Mouse (Mus musculus) E14TG2a.4 (cell line): ENCODE results near the gene Ppp1r1c.

ENCODE experiments used
- H3K27me3 ChIP-seq: 2 replicates; pipeline ENCODE4 v1.6.1; 2014; ENCODE audit warnings: low read length, control low read depth; ENCODE audit not compliant: insufficient read depth
- H3K36me3 ChIP-seq: 2 replicates; pipeline ENCODE4 v1.6.1; 2014; ENCODE audit warnings: low read length, control low read depth; ENCODE audit not compliant: insufficient read depth
- H3K4me1 ChIP-seq: replicated peaks from 2 replicates; pipeline ENCODE4 v1.6.1; 2014; ENCODE audit warnings: low read depth, low read length, control low read depth
- H3K4me3 ChIP-seq: replicated peaks from 2 replicates; pipeline ENCODE4 v1.5.1; 2014; ENCODE audit warnings: mild to moderate bottlenecking, low read length
- H3K9me3 ChIP-seq: 2 replicates; pipeline ENCODE4 v1.6.1; 2014; ENCODE audit warnings: low read length, control low read depth
- CTCF ChIP-seq: conservative IDR thresholded peaks from 2 replicates; pipeline ENCODE4 v1.5.1; 2014; ENCODE audit warnings: low read length
- NANOG ChIP-seq: IDR thresholded peaks from 2 replicates; pipeline ENCODE4 v1.6.1; 2014; ENCODE audit warnings: borderline replicate concordance, low read length, mixed read lengths
- POU5F1 ChIP-seq: IDR thresholded peaks from 2 replicates; pipeline ENCODE4 v1.6.1; 2014; ENCODE audit warnings: low read length, borderline replicate concordance

Ppp1r1c gene

DNA sequence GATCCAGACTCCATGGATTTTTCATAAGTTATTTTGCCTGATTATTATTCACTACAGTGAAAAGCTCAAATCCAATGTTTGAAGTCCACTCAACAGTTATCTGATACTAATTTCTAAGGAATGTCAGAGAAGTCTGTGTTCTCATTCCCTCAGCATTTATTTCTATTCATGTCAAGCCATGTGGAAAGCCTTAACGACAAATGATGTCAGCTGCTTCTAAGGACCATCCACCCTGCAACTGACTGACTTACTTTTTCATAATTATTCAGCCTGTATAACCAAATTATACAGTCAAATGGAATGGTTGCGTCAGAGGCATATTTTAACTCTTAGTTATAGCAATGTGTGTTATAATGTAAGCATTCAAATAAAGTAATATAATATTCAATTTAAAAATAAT is 8.3 kb downstream of the Ppp1r1c start:
- Histone ChIP-seq H3K27me3 (no peaks in the 10 kb centered on the region), H3K4me1 (no peaks in the 10 kb centered on the region), H3K4me3 (no peak overlapping the region), H3K9me3 (no peaks in the 10 kb centered on the region), H3K36me3 (no peaks in the 10 kb centered on the region)
- TF ChIP-seq CTCF (no peak), NANOG (no peak), POU5F1 (no peak)

DNA sequence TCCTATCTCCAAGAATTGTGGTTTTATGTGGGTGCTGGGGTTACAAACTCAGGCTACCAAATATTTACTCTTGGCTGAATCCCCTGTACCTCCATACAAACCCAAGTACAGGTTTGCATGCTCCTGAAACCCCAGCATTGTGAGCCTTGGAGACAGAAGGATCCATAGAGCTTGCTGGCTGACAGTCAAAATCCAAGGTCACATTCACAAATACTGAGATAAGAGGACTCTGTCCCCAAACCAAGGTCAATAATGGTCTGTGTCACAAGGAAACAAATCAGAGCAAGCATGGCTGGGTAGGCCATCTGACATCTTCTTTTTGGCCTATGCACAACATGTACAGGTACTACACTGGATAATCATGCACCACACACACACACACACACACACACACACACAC is 10.3 kb downstream of the Ppp1r1c start:
- Histone ChIP-seq H3K4me3 (no peak overlapping the region), H3K4me1 (no peaks in the 10 kb centered on the region), H3K27me3 (no peaks in the 10 kb centered on the region), H3K36me3 (no peaks in the 10 kb centered on the region), H3K9me3 (no peaks in the 10 kb centered on the region)
- no peak for TF ChIP-seq NANOG
- no peak for TF ChIP-seq CTCF
- TF ChIP-seq POU5F1: no peak

DNA sequence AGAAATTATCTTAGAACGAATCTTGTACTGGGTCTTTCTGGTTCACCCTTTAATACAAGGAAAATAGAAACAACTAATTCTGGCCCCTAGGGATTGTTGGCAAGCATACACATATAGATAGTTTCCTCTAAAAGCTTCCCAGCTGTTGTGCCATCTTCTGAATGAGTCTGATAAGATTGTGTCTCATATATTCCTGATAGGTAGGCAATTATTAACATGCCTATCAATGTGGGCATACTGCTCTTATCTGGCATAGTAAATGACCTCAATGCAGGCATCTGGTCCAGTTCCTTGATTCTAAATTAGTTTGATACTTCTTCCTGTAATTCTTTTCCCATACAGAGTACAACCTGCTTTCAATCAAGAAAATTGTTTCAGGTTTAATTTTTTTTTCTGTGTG is 14.8 kb downstream of the Ppp1r1c start:
- no peaks in the 10 kb centered on the region for H3K36me3 ChIP-seq
- no peaks in the 10 kb centered on the region for H3K4me1 ChIP-seq
- no peak for TF ChIP-seq CTCF
- TF ChIP-seq POU5F1: no peak
- no peak for TF ChIP-seq NANOG
- H3K27me3 ChIP-seq: no peaks in the 10 kb centered on the region
- no peaks in the 10 kb centered on the region for H3K9me3 ChIP-seq
- H3K4me3 ChIP-seq: no peak overlapping the region

DNA sequence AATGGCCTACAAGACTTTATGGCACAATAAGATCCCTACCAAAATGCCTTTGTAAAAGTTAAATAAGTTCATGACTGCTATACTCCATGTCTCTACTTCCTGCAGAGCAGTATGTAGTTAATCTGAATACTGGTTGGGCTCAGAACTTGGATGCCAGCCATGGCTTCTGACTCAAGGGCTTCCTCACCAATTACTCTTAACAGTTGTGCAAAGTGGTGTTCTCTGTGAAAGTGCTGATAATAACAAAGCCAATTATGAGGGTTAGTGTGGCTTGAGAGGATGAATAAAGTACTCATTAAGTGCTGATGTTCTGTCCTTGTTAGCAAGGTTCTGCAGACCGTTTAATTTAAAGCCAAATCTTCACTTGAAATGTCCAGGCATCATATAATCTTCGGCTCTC is 31.4 kb downstream of the Ppp1r1c start:
- H3K4me3 ChIP-seq: no peak overlapping the region
- H3K27me3 ChIP-seq: no peaks in the 10 kb centered on the region
- no peaks in the 10 kb centered on the region for H3K4me1 ChIP-seq
- TF ChIP-seq CTCF: no peak
- no peak for TF ChIP-seq POU5F1
- TF ChIP-seq NANOG: no peak
- H3K9me3 ChIP-seq: peaks cover 14% of the 10 kb centered on the region
- no peaks in the 10 kb centered on the region for H3K36me3 ChIP-seq

DNA sequence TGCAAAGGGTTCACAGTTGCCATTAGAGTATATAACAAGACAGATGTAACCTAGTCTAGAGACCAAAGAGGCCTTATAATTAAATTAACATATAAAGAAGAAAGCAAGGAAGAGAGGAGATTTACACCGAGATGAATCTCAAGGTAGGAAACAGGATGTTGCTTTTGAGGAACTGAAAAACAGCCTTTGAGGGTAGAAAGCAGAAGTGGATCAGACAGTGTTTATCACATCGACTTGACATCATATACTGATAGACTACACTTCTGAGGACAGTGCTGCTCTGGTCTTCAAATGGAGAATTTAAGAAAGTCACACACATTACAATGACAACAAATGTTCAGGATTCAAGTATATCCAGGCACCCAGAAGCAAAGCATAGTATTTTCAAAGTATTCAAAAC is 34.4 kb downstream of the Ppp1r1c start:
- TF ChIP-seq NANOG: no peak
- TF ChIP-seq POU5F1: no peak
- no peak for TF ChIP-seq CTCF
- H3K9me3 ChIP-seq: peaks cover 9% of the 10 kb centered on the region
- no peaks in the 10 kb centered on the region for H3K4me1 ChIP-seq
- H3K27me3 ChIP-seq: no peaks in the 10 kb centered on the region
- no peaks in the 10 kb centered on the region for H3K36me3 ChIP-seq
- H3K4me3 ChIP-seq: no peak overlapping the region

DNA sequence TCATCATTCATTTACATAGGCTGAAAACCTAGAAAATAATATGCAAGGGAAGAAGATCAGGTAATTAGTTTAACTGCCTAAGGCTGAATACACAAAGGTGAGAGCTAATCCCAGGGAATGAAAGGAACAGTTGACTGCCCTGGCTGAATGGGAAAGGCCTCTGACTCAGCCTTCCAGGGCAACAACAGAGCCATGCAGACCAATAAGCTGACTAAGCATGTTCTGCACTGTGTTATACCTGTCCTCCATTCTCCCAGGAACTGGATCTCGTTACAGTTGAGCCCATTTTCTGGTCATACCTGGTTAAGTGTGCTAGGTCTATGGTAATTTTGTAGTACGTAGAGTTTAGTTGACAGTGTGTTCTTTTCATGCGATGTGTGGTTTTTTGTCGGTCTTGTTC is 36.6 kb downstream of the Ppp1r1c start:
- Histone ChIP-seq H3K27me3 (no peaks in the 10 kb centered on the region), H3K4me3 (no peak overlapping the region), H3K36me3 (no peaks in the 10 kb centered on the region), H3K9me3 (no peaks in the 10 kb centered on the region), H3K4me1 (no peaks in the 10 kb centered on the region)
- no peak for TF ChIP-seq NANOG
- TF ChIP-seq POU5F1: no peak
- TF ChIP-seq CTCF: no peak

DNA sequence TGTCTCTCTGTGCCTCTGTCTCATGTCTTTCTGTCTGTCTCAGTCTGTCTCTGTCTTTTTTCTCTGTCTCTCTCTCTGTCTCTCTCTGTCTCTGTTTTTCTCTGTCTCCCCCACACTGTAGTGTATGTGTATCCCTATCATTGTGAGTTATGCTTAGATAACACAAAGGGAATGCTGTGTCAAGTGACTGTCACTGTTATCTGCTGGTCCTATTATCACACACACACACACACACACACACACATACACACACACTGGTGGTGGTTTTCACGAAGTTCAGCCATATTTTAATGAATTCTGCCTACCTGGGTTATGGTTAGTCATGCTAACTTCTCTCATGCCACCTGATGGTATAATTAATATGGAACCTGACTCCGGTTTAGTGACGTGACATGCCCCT is 44.1 kb downstream of the Ppp1r1c start:
- Histone ChIP-seq H3K4me3 (no peak overlapping the region), H3K36me3 (no peaks in the 10 kb centered on the region), H3K27me3 (no peaks in the 10 kb centered on the region), H3K4me1 (no peaks in the 10 kb centered on the region), H3K9me3 (no peaks in the 10 kb centered on the region)
- TF ChIP-seq NANOG (no peak), POU5F1 (no peak), CTCF (no peak)

DNA sequence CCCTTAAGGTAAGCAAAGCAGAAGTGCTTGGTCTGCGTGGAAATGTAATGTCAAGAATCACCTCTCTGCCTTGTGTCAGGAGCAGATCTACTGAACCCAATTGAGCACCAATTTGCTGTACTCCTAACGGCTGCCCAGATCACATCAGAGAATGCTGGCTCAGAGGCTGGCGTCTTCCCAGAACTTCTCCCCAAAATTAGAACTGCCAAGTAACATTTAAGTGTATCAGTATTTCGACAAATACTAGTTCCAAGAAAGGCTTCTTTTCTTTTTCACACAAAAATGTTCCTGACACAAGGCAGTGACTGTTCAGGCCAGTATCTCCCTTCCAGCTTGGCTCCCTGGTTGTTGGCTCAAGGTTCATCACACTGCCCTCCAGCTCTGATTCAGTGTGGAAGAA is 52.4 kb downstream of the Ppp1r1c start:
- Histone ChIP-seq H3K4me1 (no peaks in the 10 kb centered on the region), H3K4me3 (no peak overlapping the region), H3K9me3 (no peaks in the 10 kb centered on the region), H3K27me3 (no peaks in the 10 kb centered on the region), H3K36me3 (no peaks in the 10 kb centered on the region)
- TF ChIP-seq POU5F1 (no peak), NANOG (no peak), CTCF (no peak)

DNA sequence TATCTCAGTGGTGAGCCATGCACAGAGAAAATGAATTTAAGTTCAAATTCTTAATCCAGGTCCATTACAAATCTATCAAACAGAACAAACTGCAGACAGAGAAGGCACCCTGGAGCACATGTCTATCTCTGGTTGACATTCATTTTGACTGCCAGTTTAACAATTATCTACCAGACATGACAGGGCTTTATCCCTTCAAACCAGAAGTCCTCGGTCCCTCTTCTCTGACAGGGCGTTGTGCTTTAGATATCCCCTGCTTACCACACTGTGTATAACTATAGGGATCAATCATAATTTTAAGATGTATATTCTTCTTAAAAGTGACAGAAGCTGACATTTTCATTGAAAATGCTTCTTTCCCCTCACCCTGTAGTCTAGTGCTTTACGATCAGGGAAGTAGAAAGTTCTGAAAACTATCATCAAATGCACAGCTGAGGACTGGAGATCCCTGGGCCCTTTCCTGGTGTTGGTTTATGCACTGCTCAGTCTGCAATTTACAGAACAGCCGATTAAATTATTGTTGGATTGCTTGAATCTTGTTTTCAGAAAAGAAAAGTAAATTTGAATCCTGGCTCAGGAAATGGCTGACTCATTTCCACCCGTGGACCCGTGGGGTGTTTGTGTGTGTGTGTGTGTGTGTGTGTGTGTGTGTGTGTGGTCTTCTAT is 55.3 kb downstream of the Ppp1r1c start:
- TF ChIP-seq NANOG (no peak), CTCF (no peak), POU5F1 (no peak)

More for the DNA sequence above, 55.3 kb downstream of the Ppp1r1c start:
- Histone ChIP-seq H3K4me3 (no peak overlapping the region), H3K36me3 (no peaks in the 10 kb centered on the region), H3K4me1 (no peaks in the 10 kb centered on the region), H3K9me3 (no peaks in the 10 kb centered on the region), H3K27me3 (no peaks in the 10 kb centered on the region)
